Mouse (Mus musculus) adipose tissue, adult 10 weeks (tissue): Measurements from ENCODE around the gene Aar2. TPM values are rescaled to one million over a fixed set of nuclear protein-coding genes. Genes with fewer than 3 reads are reported as not detected.

Experiments
- polyA plus RNA-seq: library from polyadenylated mRNA; stranded (reverse); fragments of 350-450 nt; fragmentation: Illumina TruSeq; extraction: RNeasy Lipid Tissue Mini Kit (QIAGEN cat#74804); gene quantifications from one replicate; pipeline ENCODE4 v1.2.3, GENCODE M21; 2014; ENCODE audit warnings: low read depth, low replicate concordance

Gene Aar2
- 17.1 TPM for polyA plus RNA-seq

GRCm38 (mm10) chr2:156547123-156547891, at the start of gene Aar2:
TSS of gene Aar2 (plus strand) at chr2:156547584.

DNA sequence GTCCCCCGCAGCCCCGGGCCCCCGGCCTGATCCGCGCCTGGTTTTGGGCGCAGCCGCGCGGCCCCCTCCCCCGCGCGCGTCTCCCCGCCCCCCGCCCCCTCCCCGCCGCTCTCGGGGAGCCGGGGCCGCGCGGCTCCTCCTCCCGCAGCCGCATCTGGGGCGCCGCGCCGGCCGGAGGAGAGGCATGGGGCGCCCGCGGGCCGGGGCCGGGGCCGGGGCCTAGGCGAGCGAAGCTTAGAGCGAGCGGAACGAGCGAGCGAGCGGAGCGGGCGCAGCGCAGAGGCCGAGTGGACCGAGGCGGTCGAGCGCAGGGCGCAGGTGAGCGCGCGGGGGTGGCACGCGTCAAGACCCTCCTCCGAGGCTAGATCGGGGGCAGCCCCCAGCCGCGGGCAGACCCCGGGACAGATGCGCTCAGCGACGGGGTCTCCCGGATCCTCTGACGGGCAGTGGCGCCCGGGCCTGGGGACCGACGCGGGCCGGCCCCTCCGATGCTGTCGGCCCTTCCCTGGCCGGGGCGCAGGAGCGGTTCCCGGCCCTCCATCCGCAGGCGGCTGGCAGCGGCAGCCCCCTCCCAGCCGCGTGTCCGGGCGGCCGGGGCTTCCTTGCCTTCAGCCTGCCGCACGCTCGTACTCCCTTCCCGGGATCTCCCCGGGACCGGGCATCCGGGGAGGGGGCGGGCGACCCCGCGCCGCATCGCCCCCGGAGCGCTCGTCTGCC, 66.3 kb downstream of the Aar2 start, which contains the start of gene Dlgap4:
Dlgap4 (plus strand) TSS at position 165 of the 717 bp plus-strand sequence.

Other genes with a start within 250 kb of the Aar2 start
- 5.7 TPM for gene Cnbd2, start 235.3 kb upstream of the Aar2 start, polyA plus RNA-seq
- 39.8 TPM for gene Scand1, start 234.9 kb upstream of the Aar2 start, polyA plus RNA-seq
- 30.1 TPM for gene Epb41l1, start 126.7 kb upstream of the Aar2 start, polyA plus RNA-seq
- 41.5 TPM for gene Dlgap4, start 66.1 kb downstream of the Aar2 start, polyA plus RNA-seq
- 348 TPM for gene Myl9, start 227.8 kb downstream of the Aar2 start, polyA plus RNA-seq